Mouse (Mus musculus) left cerebral cortex, adult 2 months (tissue): Measurements from ENCODE around the gene Cep152. TPM values are rescaled to one million over a fixed set of nuclear protein-coding genes. Genes with fewer than 3 reads are reported as not detected.

Experiments used
- DNase-seq, 2 experiments: peaks; one replicate each; pipeline ENCODE4 v3.0.0; 2021 to 2022; ENCODE audit warnings: low spot score in 2 of 2, mixed read lengths in 1 of 2; ENCODE audit errors: extremely low spot score in 1 of 2
- H3K27ac ChIP-seq: fragments of 200-600 bp; 2 replicates; pipeline ENCODE4 v1.8.1; 2022
- H3K4me3 ChIP-seq: fragments of 200-600 bp; 2 replicates; pipeline ENCODE4 v1.8.1; 2022
- CTCF ChIP-seq: fragments of 200-600 bp; IDR thresholded peaks from 2 replicates; pipeline ENCODE4 v1.8.1; 2022; ENCODE audit warnings: antibody characterized with exemption, mild to moderate bottlenecking, moderate library complexity
- intact Hi-C: fragments of 180-260 bp; cut with DNase I; formaldehyde crosslinking; loops from one replicate; pipeline ENCODE4 v1.15.1; 2025
- total RNA-seq, 2 experiments: library from RNA; stranded (reverse); gene quantifications; 2 replicates each; pipeline ENCODE4 v1.2.3; 2021

The Cep152 gene
- total RNA-seq, 2 experiments from 2014 or later, result 2.6 TPM

GRCm38 (mm10) chr2:125543646-125544045 is 81.3 kb downstream of the Cep152 start:
- H3K27ac ChIP-seq, result no peak overlapping the region
- intact Hi-C loops, result no loop called here
- no peak overlapping the region for H3K4me3 ChIP-seq
- no peak for TF ChIP-seq CTCF
- DNase-seq, result no peak

- no peak for TF ChIP-seq CTCF
- intact Hi-C loops, result no loop called here
- Histone ChIP-seq H3K27ac (no peak overlapping the region), H3K4me3 (no peak overlapping the region)
- no peak for DNase-seq
Measured at GRCm38 (mm10) chr2:125541451-125541850, 83.5 kb downstream of the Cep152 start.

GRCm38 (mm10) chr2:125540579-125540978 is 84.3 kb downstream of the Cep152 start:
- TF ChIP-seq CTCF, result no peak
- no peak for DNase-seq
- no peak overlapping the region for H3K4me3 ChIP-seq
- no peak overlapping the region for H3K27ac ChIP-seq
- intact Hi-C loops, result no loop called here

DNA sequence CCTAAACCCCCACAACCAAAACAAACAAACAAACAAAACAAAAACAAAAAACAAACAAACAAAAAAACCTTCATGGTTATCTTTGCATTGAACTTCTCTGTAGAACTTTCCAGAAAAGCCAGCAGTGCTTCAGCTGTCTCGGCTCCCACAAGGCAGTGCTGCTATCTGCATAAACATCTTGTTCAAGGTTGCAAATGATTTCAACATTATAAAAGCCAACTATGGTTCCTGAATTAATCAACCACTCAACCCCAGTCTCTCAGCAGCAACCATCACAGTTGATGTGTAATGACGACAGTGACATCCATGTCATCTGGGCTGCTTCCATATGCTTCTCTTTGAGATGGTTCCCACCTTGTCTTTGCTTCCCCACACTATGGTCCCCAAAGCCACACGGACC is 85.3 kb downstream of the Cep152 start:
- Histone ChIP-seq H3K27ac (no peak overlapping the region), H3K4me3 (no peak overlapping the region)
- no peak for TF ChIP-seq CTCF
- no peak for DNase-seq
- intact Hi-C loops, result no loop called here

DNA sequence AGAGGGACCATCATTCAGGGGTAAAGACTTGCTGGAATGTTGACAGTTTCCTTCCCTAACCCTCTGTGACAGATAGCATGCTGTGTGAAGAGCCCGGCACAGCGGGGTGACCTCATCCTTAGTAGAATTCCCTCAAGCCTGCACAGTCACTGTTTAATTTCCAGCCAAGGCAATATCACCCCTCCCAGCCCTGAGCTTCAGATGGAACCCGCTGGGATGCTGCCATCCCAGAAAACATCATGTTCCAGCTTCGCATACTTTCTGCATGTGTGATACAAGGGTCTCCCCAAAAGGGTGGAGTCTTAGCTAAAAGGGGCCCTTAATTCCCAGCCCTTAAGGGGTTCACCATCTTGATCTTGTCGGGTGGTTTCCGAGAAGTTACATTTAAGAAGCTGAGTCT is 94.2 kb downstream of the Cep152 start:
- intact Hi-C loops, result no loop called here
- Histone ChIP-seq H3K27ac (no peak overlapping the region), H3K4me3 (no peak overlapping the region)
- TF ChIP-seq CTCF, result no peak
- DNase-seq, result no peak

- no peak overlapping the region for H3K4me3 ChIP-seq
- intact Hi-C loops, result no loop called here
- no peak for TF ChIP-seq CTCF
- DNase-seq, result no peak
- H3K27ac ChIP-seq, result no peak overlapping the region
Measured at GRCm38 (mm10) chr2:125526566-125526965, 98.3 kb downstream of the Cep152 start.

GRCm38 (mm10) chr2:125525484-125525883 is 99.4 kb downstream of the Cep152 start:
- TF ChIP-seq CTCF, result no peak
- H3K27ac ChIP-seq, result no peak overlapping the region
- DNase-seq, result no peak
- H3K4me3 ChIP-seq, result no peak overlapping the region
- intact Hi-C loops, result no loop called here

DNA sequence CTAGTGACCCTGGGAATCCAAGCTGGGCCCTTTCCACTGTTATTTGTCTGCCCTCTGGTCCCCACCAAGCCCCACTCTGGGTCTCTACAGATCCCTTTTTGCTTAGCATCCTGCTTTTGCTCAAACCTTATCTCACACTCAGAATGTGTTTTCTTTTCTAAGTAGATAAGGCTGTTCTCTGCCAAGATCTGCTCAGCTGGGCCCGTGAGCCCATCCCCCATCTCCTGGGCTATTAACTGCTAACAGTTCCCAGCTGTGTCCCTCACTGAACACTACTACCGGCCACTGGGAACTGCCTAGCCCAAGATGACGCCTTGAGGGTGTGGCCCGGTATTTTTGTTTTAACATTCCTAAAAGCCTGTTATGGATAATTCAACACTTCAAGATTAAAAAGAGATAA is 108.3 kb downstream of the Cep152 start:
- intact Hi-C loops, result no loop called here
- TF ChIP-seq CTCF, result no peak
- no peak for DNase-seq

GRCm38 (mm10) chr2:125515291-125516057 is 109.4 kb downstream of the Cep152 start:
- no peak for DNase-seq
- Histone ChIP-seq H3K4me3 (no peak overlapping the region), H3K27ac (no peak overlapping the region)
- intact Hi-C loops, result no loop called here
- no peak for TF ChIP-seq CTCF

More for the DNA sequence above, 108.3 kb downstream of the Cep152 start:
- H3K4me3 ChIP-seq, result no peak overlapping the region
- no peak overlapping the region for H3K27ac ChIP-seq

- TF ChIP-seq CTCF, result no peak
- intact Hi-C loops, result no loop called here
- Histone ChIP-seq H3K4me3 (no peak overlapping the region), H3K27ac (no peak overlapping the region)
- no peak for DNase-seq
Measured at GRCm38 (mm10) chr2:125514391-125514790, 110.5 kb downstream of the Cep152 start.

Other genes starting within 250 kb of the Cep152 start
- under 1 TPM; 0.23 to 0.28 TPM for gene Gm9913, start 120.0 kb downstream of the Cep152 start, total RNA-seq
- gene Fbn1, start 117.1 kb downstream of the Cep152 start, total RNA-seq, result 1 to 10 TPM; 5.6 to 7.0 TPM
- gene Eid1, start 48.0 kb upstream of the Cep152 start, total RNA-seq, result 100 to 1,000 TPM; 209 to 229 TPM
- 1 to 10 TPM; 4.6 to 5.5 TPM for gene Shc4, start 99.0 kb upstream of the Cep152 start, total RNA-seq
- gene Secisbp2l, start 157.8 kb upstream of the Cep152 start, total RNA-seq, result 100 to 1,000 TPM in 1 of 2 experiments, 10 to 100 TPM in 1; 97.4 to 100 TPM
- gene Galk2, start 234.0 kb upstream of the Cep152 start, total RNA-seq, result 10 to 100 TPM; 23.0 to 27.1 TPM
- gene Cops2, start 234.0 kb upstream of the Cep152 start, total RNA-seq, result 100 to 1,000 TPM in 1 of 2 experiments, 10 to 100 TPM in 1; 99.4 to 107 TPM